Mouse (Mus musculus): ENCODE results near the gene Gpr15.

The Gpr15 gene

GRCm38 (mm10) chr16:58671212-58671985, 47.5 kb downstream of the Gpr15 start:
- DNase-seq (ENCODE audit: low spot score): no peak

- DNase-seq (ENCODE audit: low spot score): no peak
These were observed 48.2 kb downstream of the Gpr15 start for GRCm38 (mm10) chr16:58670643-58671042.

GRCm38 (mm10) chr16:58669917-58670630, 48.8 kb downstream of the Gpr15 start, which contains the start of gene Cpox:
Gene Cpox, plus strand, starts transcription at chr16:58670292.
- peak; percentile 82 for DNase-seq (ENCODE audit: low spot score)

- DNase-seq (ENCODE audit: low spot score): peak; percentile 48
These were observed 49.6 kb downstream of the Gpr15 start for GRCm38 (mm10) chr16:58669264-58669663.

- DNase-seq (ENCODE audit: low spot score): no peak
These were observed 50.3 kb downstream of the Gpr15 start for GRCm38 (mm10) chr16:58668586-58668985.

Measured in spleen, adult 12 weeks (tissue).